Mouse (Mus musculus) limb, embryonic 10.5 days (tissue): ENCODE measurements around the gene E030018B13Rik. TPM values are rescaled to one million over a fixed set of nuclear protein-coding genes. Genes with fewer than 3 reads are reported as not detected.

Experiments
- DNase-seq: peaks from one replicate; pipeline ENCODE4 v3.0.0-alpha.2; 2017; ENCODE audit warnings: low spot score
- H3K27ac ChIP-seq: fragments of 300-500 bp; sonication (generic); 2 replicates; pipeline ENCODE4 v1.5.1; 2016; ENCODE audit warnings: mild to moderate bottlenecking
- H3K27me3 ChIP-seq: fragments of 300-500 bp; sonication (generic); 2 replicates; pipeline ENCODE4 v1.6.1; 2016; ENCODE audit warnings: low read depth, mild to moderate bottlenecking; ENCODE audit not compliant: poor library complexity, severe bottlenecking
- H3K36me3 ChIP-seq: fragments of 300-500 bp; sonication (generic); 2 replicates; pipeline ENCODE4 v1.6.1; 2016; ENCODE audit warnings: mild to moderate bottlenecking, moderate library complexity
- H3K4me1 ChIP-seq: fragments of 300-500 bp; sonication (generic); 2 replicates; pipeline ENCODE4 v1.6.1; 2016
- H3K4me3 ChIP-seq: fragments of 300-500 bp; sonication (generic); 2 replicates; pipeline ENCODE4 v1.5.1; 2016; ENCODE audit warnings: mild to moderate bottlenecking, moderate library complexity
- H3K9me3 ChIP-seq: fragments of 300-500 bp; sonication (generic); replicated peaks from 2 replicates; pipeline ENCODE4 v1.6.1; 2016; ENCODE audit warnings: mild to moderate bottlenecking
- WGBS: fragments of 180-500 bp; shearing (Covaris S2); methylation state at CpG from one replicate; pipeline ENCODE4 v1.1.7; 2016; 5-methylcytosine and 5-hydroxymethylcytosine counted together
- polyA plus RNA-seq: library from polyadenylated mRNA; unstranded; fragments of >200 nt; fragmentation: Nextera tagmentation; extraction: Ambion mirVana; gene quantifications from 2 replicates; pipeline ENCODE4 v1.2.1, GENCODE M21; 2016

The E030018B13Rik gene
- polyA plus RNA-seq, 1 experiment from 2014 or later, result not detected

DNA sequence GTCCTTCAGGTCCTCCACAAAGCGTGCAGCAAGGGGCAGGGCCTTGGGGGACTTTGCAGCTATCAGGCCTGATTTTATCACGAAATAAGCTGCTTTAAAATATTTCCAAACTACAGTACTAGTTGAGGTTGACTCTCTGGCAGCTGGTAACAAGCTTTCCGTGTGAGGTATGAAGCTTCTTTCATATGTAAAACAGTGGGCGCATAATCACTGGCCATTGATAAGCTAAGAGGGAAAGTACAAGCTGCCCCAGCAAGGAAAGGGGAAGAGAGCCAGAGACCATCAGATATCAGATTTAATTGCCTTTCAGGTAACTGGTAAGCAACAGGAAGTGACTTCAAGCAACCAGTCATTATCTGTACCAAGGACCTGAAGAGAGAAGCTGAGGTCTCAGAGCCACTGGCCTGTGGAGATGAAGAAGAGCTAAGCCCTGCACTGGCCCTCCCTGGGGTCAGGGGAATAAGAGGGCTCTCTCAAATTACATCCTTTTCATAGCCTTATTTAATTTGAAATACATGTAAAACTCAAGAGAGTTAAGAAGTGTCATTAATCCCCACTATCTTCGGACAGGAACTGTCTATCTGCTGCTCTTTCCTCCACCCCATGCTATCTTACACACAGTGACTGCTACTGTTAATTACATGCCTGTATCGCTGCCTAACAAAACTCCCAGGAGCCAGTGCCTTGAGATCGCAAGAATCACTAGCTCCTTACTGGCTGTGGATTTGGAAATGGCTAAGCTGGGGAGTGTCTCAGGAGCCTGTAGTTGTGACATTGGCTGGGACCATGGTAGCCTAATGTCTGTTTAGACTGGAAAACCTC lies 35.6 kb downstream of the E030018B13Rik start:
- no peak overlapping the region for H3K4me3 ChIP-seq
- H3K27ac ChIP-seq, result no peak overlapping the region
- DNase-seq, result no peak
- H3K27me3 ChIP-seq, result no peaks in the 10 kb centered on the region
- peaks cover 8% of the 10 kb centered on the region; the same call in 1 of the 2 replicates for H3K4me1 ChIP-seq
- no peaks in the 10 kb centered on the region for H3K9me3 ChIP-seq
- 66% methylated on average over 7 of the region's 7 CpGs for WGBS
- H3K36me3 ChIP-seq, result no peaks in the 10 kb centered on the region

DNA sequence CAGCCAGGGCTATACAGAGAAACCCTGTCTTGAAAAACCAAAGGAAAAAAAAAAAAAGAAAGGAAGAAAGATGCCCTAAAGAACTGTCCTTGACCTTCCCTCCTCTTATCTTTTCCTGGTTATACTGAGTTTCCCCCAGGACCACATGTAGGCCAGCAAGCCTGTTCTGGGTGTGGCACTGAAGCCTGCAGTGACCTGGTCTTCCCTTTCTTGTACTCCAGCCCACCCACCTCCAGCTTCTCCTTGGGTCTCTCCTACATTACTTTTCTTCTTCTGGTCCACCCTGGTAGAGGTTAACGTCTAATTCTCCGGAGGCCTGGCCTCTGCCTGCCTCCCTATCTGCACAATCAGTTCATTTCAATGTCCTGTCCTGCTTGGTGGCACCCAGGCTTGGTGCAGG lies 38.8 kb downstream of the E030018B13Rik start:
- no peak for DNase-seq
- Histone ChIP-seq H3K27ac (no peak overlapping the region), H3K27me3 (no peaks in the 10 kb centered on the region), H3K9me3 (no peaks in the 10 kb centered on the region), H3K4me3 (no peak overlapping the region), H3K36me3 (no peaks in the 10 kb centered on the region), H3K4me1 (peaks cover 8% of the 10 kb centered on the region; the same call in 1 of the 2 replicates)
- WGBS, result 92% methylated on average over 2 of the region's 2 CpGs

DNA sequence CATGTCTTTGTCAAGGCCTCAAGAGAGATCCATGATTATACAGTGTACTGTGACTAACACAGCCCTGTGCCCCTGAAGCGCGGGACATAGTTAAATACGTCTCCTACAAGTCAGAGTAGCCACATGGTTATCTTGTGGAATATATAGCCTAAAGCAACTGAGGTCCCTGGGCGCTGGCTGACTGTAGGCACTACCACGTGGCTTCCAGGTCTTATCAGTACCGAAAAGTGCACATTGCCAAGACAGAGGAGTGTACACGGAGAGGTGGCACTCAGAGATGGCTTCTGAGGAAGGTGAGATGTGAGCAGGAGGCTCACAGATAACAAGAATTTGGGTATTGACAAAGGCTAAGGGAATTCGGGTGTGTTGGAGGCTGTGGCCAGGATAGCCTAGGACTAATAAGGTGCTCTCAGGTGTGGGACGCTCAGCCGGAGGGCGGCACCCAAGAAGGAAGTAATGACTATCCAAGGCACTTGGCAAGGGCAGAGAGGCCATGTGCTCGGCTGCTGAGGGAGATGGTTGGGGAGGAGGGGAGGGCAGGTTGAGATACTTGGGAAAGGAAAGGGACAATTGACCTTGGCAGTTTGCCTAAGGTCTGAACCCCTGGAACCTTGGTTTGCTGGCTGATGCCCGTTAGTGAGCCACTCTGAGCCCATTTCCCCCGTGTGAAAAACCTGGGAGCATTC lies 39.6 kb downstream of the E030018B13Rik start:
- Histone ChIP-seq H3K27ac (no peak overlapping the region), H3K36me3 (no peaks in the 10 kb centered on the region), H3K9me3 (no peaks in the 10 kb centered on the region), H3K4me1 (peaks cover 8% of the 10 kb centered on the region; the same call in 1 of the 2 replicates), H3K27me3 (no peaks in the 10 kb centered on the region), H3K4me3 (no peak overlapping the region)
- 79% methylated on average over 14 of the region's 14 CpGs for WGBS
- no peak for DNase-seq

DNA sequence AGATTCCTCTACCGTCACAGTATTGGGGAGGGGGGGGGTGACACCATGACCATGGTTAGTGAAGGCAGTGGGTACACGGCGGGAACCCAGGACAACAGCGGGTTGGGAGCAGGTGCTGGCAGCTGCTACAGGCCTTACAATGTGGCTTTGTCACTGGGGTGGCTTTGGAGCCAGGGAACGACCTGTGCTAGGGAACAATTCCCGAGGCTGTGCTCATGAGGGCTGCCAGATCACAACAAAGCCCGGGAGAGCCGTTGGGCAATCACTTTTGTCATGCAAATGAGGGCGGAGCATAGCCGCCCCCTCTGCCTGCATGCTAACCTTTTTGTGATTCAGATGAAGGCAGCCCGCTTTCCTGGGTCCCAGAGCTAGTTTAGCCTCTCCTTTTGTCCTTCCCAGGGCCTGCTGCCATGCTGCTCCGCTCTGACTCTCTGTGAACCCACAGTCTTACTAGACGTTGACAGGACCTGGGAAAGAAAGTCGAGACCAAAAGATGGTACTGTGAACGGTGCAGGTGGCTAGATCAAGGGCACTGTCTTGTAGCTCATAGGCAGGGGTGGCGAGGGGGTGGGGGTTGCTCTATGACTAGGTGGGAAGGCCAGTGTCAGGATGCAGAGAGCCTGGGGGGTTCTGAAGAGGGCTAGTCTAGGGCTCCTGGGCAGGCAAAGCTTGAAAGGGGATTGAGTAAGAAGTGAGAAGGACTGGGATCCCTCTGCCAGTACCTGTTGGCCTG lies 40.5 kb downstream of the E030018B13Rik start:
- DNase-seq, result no peak
- no peaks in the 10 kb centered on the region for H3K36me3 ChIP-seq
- H3K27ac ChIP-seq, result peak overlapping the region; percentile 14; the same call in 1 of the 2 replicates
- H3K9me3 ChIP-seq, result no peaks in the 10 kb centered on the region
- H3K4me1 ChIP-seq, result peaks cover 8% of the 10 kb centered on the region; the same call in 1 of the 2 replicates
- H3K27me3 ChIP-seq, result no peaks in the 10 kb centered on the region
- no peak overlapping the region for H3K4me3 ChIP-seq
- 20% methylated on average over 16 of the region's 16 CpGs for WGBS

DNA sequence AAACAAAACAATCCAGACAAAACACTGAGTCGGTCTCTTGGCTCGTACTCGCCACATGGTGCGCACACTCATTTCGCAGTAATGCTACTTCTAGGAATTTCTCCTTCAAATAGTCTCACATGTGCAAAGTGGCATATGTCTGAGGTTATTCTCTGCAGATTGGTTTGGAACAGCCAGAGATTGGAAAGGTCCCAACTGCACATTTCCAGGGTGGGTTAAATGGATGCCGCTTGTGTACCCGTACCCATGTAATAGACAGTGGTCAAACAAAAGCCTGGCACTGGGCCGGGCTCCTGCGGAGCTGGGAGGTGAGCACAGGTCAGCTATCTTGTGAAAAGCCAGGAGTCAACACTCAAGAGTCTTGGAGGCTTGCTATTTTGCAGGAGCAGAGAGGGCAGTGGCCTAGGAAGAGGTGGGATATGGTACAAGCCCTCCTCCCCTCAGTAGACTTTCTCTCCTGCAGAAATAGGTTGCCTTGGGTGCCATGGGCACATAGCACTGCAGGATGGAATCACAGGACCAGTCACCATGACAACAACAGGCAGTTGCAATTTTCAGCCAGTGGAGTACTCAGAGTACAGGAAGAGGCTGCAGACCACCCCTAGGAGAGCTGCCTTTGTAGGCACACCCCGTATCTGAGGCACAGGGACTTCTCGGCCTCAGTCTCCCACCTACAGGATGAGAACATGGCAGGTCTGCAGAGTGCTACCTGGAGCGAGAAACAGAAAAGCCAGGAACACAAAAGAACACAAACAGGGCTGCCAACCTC lies 41.4 kb downstream of the E030018B13Rik start:
- H3K27me3 ChIP-seq, result no peaks in the 10 kb centered on the region
- no peak overlapping the region for H3K27ac ChIP-seq
- no peak overlapping the region for H3K4me3 ChIP-seq
- no peak for DNase-seq
- H3K36me3 ChIP-seq, result no peaks in the 10 kb centered on the region
- peaks cover 8% of the 10 kb centered on the region; the same call in 1 of the 2 replicates for H3K4me1 ChIP-seq
- 88% methylated on average over 12 of the region's 12 CpGs for WGBS
- no peaks in the 10 kb centered on the region for H3K9me3 ChIP-seq

DNA sequence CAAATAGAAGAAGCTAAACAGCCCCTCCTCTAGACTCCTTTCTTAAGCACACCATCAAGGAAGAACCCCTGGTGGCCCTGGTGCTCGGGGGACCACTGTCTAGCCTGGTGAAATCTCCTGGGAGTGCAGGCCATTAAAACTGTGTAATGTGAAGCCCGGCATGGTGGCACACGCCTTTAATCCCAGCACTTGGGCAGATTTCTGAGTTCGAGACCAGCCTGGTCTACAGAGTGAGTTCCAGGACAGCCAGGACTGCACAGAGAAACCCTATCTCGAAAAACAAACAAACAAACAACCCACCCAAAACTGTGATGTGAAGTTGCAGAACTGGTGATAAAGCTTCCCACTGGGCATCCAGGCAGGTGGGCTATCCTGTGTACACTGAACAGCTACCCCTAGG lies 47.0 kb downstream of the E030018B13Rik start:
- no peak overlapping the region for H3K4me3 ChIP-seq
- WGBS, result 66% methylated on average over 5 of the region's 5 CpGs
- H3K4me1 ChIP-seq, result peaks cover 11% of the 10 kb centered on the region
- no peaks in the 10 kb centered on the region for H3K9me3 ChIP-seq
- DNase-seq, result no peak
- H3K27me3 ChIP-seq, result no peaks in the 10 kb centered on the region
- H3K36me3 ChIP-seq, result no peaks in the 10 kb centered on the region
- H3K27ac ChIP-seq, result no peak overlapping the region

DNA sequence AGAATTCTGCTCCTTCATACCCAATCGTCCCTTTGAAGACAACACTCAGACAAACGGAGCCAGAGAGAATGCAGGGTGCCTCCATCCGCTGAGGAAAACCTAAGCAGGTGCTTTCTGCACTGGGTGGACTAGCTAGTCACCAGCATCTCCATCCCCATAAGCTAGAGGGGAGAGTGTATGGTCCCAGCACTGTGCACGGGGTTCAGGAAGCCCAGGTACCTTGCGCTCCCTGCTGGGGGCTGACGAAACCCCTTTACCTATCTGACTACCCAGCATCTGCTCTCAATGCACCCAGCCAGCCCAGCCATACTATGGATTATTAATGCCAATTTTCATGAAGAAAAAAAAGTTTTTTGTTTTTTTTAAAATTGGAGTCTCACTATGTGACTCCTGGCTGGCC lies 47.5 kb downstream of the E030018B13Rik start:
- 77% methylated on average over 6 of the region's 6 CpGs for WGBS
- Histone ChIP-seq H3K36me3 (no peaks in the 10 kb centered on the region), H3K4me1 (peaks cover 11% of the 10 kb centered on the region), H3K4me3 (no peak overlapping the region), H3K27ac (no peak overlapping the region), H3K9me3 (no peaks in the 10 kb centered on the region), H3K27me3 (no peaks in the 10 kb centered on the region)
- DNase-seq, result no peak

DNA sequence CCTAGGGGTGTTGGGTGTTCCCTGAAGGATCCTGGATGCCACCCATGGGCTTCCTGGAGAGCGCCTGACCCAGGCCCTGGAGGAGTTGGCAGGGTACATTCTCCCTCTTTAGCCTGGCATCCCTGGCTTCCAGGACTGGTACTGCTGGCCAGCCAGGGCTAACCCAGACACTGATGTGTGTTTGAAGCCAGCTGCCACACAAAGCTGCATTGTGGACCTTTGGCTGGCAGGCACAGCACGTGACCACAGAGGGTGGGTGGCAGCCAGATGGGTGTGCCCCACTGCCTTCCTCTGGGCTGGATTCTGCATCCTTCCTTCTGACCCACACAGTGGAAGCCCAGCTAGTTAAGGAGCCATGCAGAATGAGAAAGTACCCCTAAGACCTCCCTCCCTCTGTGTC lies 48.5 kb downstream of the E030018B13Rik start:
- no peak overlapping the region for H3K4me3 ChIP-seq
- H3K4me1 ChIP-seq, result peaks cover 14% of the 10 kb centered on the region
- H3K27me3 ChIP-seq, result no peaks in the 10 kb centered on the region
- WGBS, result 85% methylated on average over 2 of the region's 2 CpGs
- peak overlapping the region; percentile 22; the same call in 1 of the 2 replicates for H3K27ac ChIP-seq
- H3K36me3 ChIP-seq, result no peaks in the 10 kb centered on the region
- H3K9me3 ChIP-seq, result no peaks in the 10 kb centered on the region
- DNase-seq, result no peak

DNA sequence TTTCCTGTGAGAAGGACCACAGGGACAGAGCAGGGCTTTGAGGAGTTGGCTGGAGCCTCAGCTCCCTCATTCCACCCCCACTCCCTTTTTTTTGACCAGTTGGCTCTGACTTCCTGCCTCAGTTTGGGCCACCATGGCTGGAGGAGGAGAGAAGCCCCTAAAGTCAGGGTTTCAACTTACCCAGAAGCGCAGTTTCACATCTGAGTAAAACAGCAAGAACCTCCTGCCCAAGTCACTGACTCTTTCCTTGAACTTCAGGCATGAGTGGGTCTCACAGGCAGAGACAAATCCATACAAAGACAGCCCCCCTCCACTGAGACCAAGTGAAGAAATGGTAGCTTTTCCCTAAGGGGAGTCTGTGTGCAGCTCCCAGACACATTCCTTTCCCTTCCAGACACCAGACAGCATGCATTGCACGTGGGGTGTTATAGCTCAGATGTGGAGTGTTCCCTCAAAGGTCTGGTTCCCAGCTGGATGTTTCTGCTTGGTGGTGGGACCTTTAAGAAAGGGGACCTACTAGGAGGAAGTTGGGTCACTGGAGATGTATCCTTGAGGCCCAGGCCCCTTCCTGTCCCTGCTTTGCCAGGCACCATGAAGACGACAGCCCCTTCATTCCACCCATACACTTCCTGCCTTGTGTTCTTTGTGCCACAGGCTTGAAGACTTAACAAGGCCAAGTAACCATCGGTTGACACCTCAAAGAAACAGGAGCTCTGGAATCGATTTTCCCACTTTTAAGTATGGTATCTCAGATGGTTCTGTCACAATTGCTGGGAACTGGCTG lies 49.2 kb downstream of the E030018B13Rik start:
- WGBS, result 70% methylated on average over 5 of the region's 5 CpGs
- Histone ChIP-seq H3K4me1 (peaks cover 17% of the 10 kb centered on the region), H3K4me3 (no peak overlapping the region), H3K9me3 (no peaks in the 10 kb centered on the region), H3K27ac (peak overlapping the region; percentile 22; the same call in 1 of the 2 replicates), H3K36me3 (no peaks in the 10 kb centered on the region), H3K27me3 (no peaks in the 10 kb centered on the region)
- no peak for DNase-seq

DNA sequence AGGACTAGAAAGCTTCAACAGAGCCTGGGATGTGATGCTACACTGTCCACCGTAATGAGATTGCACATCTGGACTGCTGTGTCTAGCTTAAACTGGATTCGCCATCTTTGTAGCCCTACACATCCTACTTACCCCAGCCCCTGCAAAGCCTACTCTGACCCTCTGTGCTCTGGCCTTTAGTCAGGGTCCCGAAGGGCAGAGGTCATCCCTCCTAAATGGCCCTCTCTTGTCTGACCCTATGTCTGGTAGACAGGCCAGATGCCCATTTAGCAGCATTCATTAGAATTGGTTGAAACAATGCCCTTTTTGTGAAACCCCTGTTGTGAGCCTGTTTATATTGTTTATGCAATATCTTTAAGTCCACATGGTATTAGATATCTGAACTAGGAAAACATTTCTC lies 53.3 kb downstream of the E030018B13Rik start:
- Histone ChIP-seq H3K4me3 (no peak overlapping the region), H3K9me3 (no peaks in the 10 kb centered on the region), H3K36me3 (no peaks in the 10 kb centered on the region), H3K27ac (no peak overlapping the region), H3K4me1 (peaks cover 17% of the 10 kb centered on the region), H3K27me3 (no peaks in the 10 kb centered on the region)
- no peak for DNase-seq
- 64% methylated on average over 3 of the region's 3 CpGs for WGBS
